Mouse (Mus musculus): Measurements from ENCODE around the gene Klhl20. TPM values are rescaled to one million over a fixed set of nuclear protein-coding genes. Genes with fewer than 3 reads are reported as not detected.
A peak's percentile ranks its signal among the peaks of the same experiment; 100 is the strongest.

The Klhl20 gene
- polyA plus RNA-seq (2012; fragmentation: generic; extraction: Trizol): 10.1 TPM

DNA sequence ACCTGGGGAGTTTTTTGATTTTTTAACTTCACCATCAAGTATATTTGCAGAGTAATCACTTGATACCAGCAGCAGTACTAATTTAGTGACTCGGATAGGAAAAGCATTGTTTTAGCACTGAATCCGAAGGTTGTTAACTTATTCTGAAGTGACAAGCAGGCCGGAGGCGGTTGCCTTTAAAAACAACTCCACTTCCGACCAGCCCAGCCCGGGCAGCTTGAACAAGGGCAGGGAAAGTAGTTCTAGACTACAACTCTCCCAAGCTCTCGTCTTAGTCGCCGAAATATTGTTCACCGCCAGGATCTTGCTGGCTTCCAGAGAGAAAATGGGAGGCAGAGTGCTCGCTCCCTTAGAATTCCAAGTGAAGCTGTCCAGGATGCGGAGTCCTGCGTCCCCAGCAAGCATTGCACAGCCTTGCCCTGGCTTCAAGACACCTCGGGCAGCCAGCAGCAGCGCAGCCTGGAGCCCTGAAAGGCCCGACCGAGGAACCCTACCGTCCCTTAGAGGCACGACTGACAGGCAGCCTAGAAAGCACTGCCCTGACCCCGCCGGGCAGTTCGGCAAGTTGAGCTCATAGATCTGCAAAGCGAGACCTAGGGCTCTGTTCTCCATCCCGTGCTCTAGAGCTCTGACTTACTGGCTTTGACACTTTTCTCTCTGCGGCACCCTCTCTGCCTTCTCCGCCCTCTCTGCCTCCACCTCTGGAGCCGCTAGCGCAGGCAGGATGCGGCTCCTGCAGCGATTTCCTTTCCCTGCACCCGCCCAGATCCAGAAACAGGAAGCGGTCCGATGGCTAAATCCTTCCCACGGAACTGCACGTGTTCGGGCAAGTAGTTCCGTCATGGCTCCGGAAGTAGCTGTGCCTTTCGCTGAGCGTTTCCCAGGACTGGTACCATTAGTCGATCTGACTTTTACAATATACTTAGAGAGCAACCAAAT is at the start of gene Klhl20:
TSS of gene Klhl20 (minus strand) at position 786 of the 939 bp plus-strand sequence.
- TF ChIP-seq TCF3 (IDR thresholded peaks at IDR 0.05; ENCODE audit: insufficient read length, low read depth) (no peak), MYOD1 (IDR thresholded peaks at IDR 0.05; ENCODE audit: control insufficient read depth in 1 of 3, insufficient read length in 2 of 3, low read depth in 2 of 3) (peak in 1 of 3 experiments; percentile 52), POLR2A (IDR thresholded peaks at IDR 0.05; ENCODE audit: insufficient read length, low read depth) (peak; percentile 85), TCF12 (IDR thresholded peaks at IDR 0.05; ENCODE audit: insufficient read depth, poor library complexity, severe bottlenecking) (no peak), CEBPB (IDR thresholded peaks at IDR 0.05; ENCODE audit: insufficient read depth, poor library complexity, severe bottlenecking) (no peak), POLR2AphosphoS2 (IDR thresholded peaks at IDR 0.05; ENCODE audit: insufficient read length, low read depth) (peak; percentile 88), REST (IDR thresholded peaks at IDR 0.05; ENCODE audit: insufficient read depth, insufficient read length) (peak; percentile 30), SRF (IDR thresholded peaks at IDR 0.05; ENCODE audit: control insufficient read depth, insufficient read length, low read depth) (peak; percentile 34), MAX (IDR thresholded peaks at IDR 0.05; ENCODE audit: low read depth) (peak; percentile 69), E2F4 (IDR thresholded peaks at IDR 0.05; ENCODE audit: insufficient read depth) (peak; percentile 51), USF1 (IDR thresholded peaks at IDR 0.05; ENCODE audit: low read depth) (peak; percentile 51), MYOG (IDR thresholded peaks at IDR 0.05; ENCODE audit: control insufficient read depth in 1 of 3, insufficient read depth in 1 of 3, insufficient read length in 2 of 3, low read depth in 2 of 3) (peak in 1 of 3 experiments; percentile 27)
- Histone ChIP-seq H3K79me2 (ENCODE audit: control insufficient read depth, insufficient read depth) (no peaks in the 10 kb centered on the region), H3K4me3 (peak within 1 kb of the TSS; percentile 47), H3ac (ENCODE audit: control insufficient read depth, insufficient read length) (peak within 1 kb of the TSS; percentile 15), H3K27me3 (ENCODE audit: control insufficient read depth, insufficient read depth, insufficient read length) (no peaks in the 10 kb centered on the region), H3K4me2 (ENCODE audit: low read depth) (peak within 1 kb of the TSS; percentile 62), H3K36me3 (ENCODE audit: control insufficient read depth, insufficient read depth) (no peaks in the 10 kb centered on the region)

DNA sequence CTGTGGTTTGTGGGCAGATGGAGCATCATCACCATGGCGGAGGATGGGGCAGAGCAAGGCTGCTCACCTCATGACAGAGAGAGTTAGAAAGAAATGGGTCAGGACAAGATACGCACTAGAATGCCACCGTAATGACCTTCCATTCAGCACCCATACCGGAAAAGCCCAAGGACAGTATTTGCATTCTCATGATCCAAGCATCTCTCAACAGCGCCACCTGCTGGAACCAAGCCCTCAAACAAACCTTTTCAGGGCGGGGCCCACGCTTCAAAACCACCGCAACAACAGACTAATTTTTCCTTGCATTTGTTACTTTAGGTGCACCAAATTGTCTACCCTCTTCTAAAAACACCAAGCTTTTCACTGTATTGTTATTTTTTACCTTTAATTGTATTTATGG is 49.4 kb upstream of the Klhl20 start:
- Histone ChIP-seq H3K27me3 (ENCODE audit: control insufficient read depth, insufficient read depth, insufficient read length) (no peaks in the 10 kb centered on the region), H3K4me2 (ENCODE audit: low read depth) (no peak overlapping the region), H3K79me2 (ENCODE audit: control insufficient read depth, insufficient read depth) (no peaks in the 10 kb centered on the region), H3ac (ENCODE audit: control insufficient read depth, insufficient read length) (no peak overlapping the region), H3K4me3 (no peak overlapping the region), H3K36me3 (ENCODE audit: control insufficient read depth, insufficient read depth) (no peaks in the 10 kb centered on the region)
- TF ChIP-seq MAX (IDR thresholded peaks at IDR 0.05; ENCODE audit: low read depth): no peak
- TF ChIP-seq POLR2A (IDR thresholded peaks at IDR 0.05; ENCODE audit: insufficient read length, low read depth): no peak
- TF ChIP-seq CEBPB (IDR thresholded peaks at IDR 0.05; ENCODE audit: insufficient read depth, poor library complexity, severe bottlenecking): no peak
- TF ChIP-seq SRF (IDR thresholded peaks at IDR 0.05; ENCODE audit: control insufficient read depth, insufficient read length, low read depth): no peak
- TF ChIP-seq MYOD1 (IDR thresholded peaks at IDR 0.05; ENCODE audit: control insufficient read depth in 1 of 3, insufficient read length in 2 of 3, low read depth in 2 of 3): no peak
- TF ChIP-seq TCF3 (IDR thresholded peaks at IDR 0.05; ENCODE audit: insufficient read length, low read depth): no peak
- TF ChIP-seq USF1 (IDR thresholded peaks at IDR 0.05; ENCODE audit: low read depth): no peak
- no peak for TF ChIP-seq REST (IDR thresholded peaks at IDR 0.05; ENCODE audit: insufficient read depth, insufficient read length)
- TF ChIP-seq MYOG (IDR thresholded peaks at IDR 0.05; ENCODE audit: control insufficient read depth in 1 of 3, insufficient read depth in 1 of 3, insufficient read length in 2 of 3, low read depth in 2 of 3): no peak
- no peak for TF ChIP-seq TCF12 (IDR thresholded peaks at IDR 0.05; ENCODE audit: insufficient read depth, poor library complexity, severe bottlenecking)
- no peak for TF ChIP-seq E2F4 (IDR thresholded peaks at IDR 0.05; ENCODE audit: insufficient read depth)
- no peak for TF ChIP-seq POLR2AphosphoS2 (IDR thresholded peaks at IDR 0.05; ENCODE audit: insufficient read length, low read depth)

DNA sequence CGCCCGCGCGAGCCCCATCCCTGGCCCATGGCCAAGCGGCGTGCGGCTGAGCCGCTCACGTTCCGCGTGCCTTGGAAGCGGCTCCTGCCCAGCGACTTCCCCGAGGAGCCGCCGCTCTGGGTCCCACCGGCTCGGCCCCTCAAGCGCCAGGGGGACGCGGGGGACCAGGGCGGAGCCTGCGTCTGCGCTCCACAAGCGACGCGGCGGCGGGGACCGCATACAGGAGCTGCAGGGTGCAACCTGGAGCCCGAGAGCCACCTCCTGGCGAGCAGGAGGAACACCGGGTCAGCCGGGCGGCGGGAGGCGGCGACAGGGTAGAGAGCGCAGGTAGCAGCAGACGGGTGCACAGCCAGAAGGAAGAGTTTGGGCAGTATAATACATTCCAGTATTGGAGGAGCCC is 39.3 kb upstream of the Klhl20 start:
- H3K4me3 ChIP-seq: no peak overlapping the region
- H3ac ChIP-seq (ENCODE audit: control insufficient read depth, insufficient read length): no peak overlapping the region
- no peak for TF ChIP-seq CEBPB (IDR thresholded peaks at IDR 0.05; ENCODE audit: insufficient read depth, poor library complexity, severe bottlenecking)
- no peak for TF ChIP-seq REST (IDR thresholded peaks at IDR 0.05; ENCODE audit: insufficient read depth, insufficient read length)
- no peak for TF ChIP-seq MYOG (IDR thresholded peaks at IDR 0.05; ENCODE audit: control insufficient read depth in 1 of 3, insufficient read depth in 1 of 3, insufficient read length in 2 of 3, low read depth in 2 of 3)
- TF ChIP-seq E2F4 (IDR thresholded peaks at IDR 0.05; ENCODE audit: insufficient read depth): no peak
- TF ChIP-seq SRF (IDR thresholded peaks at IDR 0.05; ENCODE audit: control insufficient read depth, insufficient read length, low read depth): no peak
- TF ChIP-seq POLR2A (IDR thresholded peaks at IDR 0.05; ENCODE audit: insufficient read length, low read depth): no peak
- TF ChIP-seq TCF12 (IDR thresholded peaks at IDR 0.05; ENCODE audit: insufficient read depth, poor library complexity, severe bottlenecking): no peak
- TF ChIP-seq USF1 (IDR thresholded peaks at IDR 0.05; ENCODE audit: low read depth): no peak
- no peak for TF ChIP-seq MYOD1 (IDR thresholded peaks at IDR 0.05; ENCODE audit: control insufficient read depth in 1 of 3, insufficient read length in 2 of 3, low read depth in 2 of 3)
- no peaks in the 10 kb centered on the region for H3K36me3 ChIP-seq (ENCODE audit: control insufficient read depth, insufficient read depth)
- peak overlapping the region; percentile 30 for H3K4me2 ChIP-seq (ENCODE audit: low read depth)
- H3K27me3 ChIP-seq (ENCODE audit: control insufficient read depth, insufficient read depth, insufficient read length): peaks cover 45% of the 10 kb centered on the region
- H3K79me2 ChIP-seq (ENCODE audit: control insufficient read depth, insufficient read depth): no peaks in the 10 kb centered on the region

DNA sequence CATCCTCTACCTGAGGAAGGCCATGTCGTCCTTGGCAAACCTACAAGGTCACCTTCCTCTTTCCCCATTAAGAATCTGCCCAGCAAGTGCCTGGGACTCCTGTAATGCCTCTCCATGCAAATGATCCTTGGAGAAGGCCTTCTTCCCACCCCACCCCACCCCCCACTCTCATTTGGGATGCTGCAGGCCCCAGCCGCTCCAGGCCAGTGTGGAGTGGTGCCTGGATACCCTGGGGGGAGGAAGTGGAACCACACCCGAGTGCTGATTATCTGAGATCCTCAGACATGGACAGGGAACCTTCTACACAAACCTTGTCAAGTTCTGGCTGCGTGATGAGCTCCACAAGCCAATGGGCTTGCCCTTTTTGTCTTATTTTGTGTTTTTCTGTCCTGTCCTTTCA is 29.0 kb upstream of the Klhl20 start:
- H3K4me3 ChIP-seq: no peak overlapping the region
- no peak for TF ChIP-seq POLR2AphosphoS2 (IDR thresholded peaks at IDR 0.05; ENCODE audit: insufficient read length, low read depth)
- TF ChIP-seq USF1 (IDR thresholded peaks at IDR 0.05; ENCODE audit: low read depth): no peak
- no peak for TF ChIP-seq REST (IDR thresholded peaks at IDR 0.05; ENCODE audit: insufficient read depth, insufficient read length)
- TF ChIP-seq TCF12 (IDR thresholded peaks at IDR 0.05; ENCODE audit: insufficient read depth, poor library complexity, severe bottlenecking): no peak
- no peak for TF ChIP-seq MAX (IDR thresholded peaks at IDR 0.05; ENCODE audit: low read depth)
- TF ChIP-seq POLR2A (IDR thresholded peaks at IDR 0.05; ENCODE audit: insufficient read length, low read depth): no peak
- H3K36me3 ChIP-seq (ENCODE audit: control insufficient read depth, insufficient read depth): no peaks in the 10 kb centered on the region
- H3K79me2 ChIP-seq (ENCODE audit: control insufficient read depth, insufficient read depth): no peaks in the 10 kb centered on the region
- no peak overlapping the region for H3K4me2 ChIP-seq (ENCODE audit: low read depth)
- peaks cover 4% of the 10 kb centered on the region for H3K27me3 ChIP-seq (ENCODE audit: control insufficient read depth, insufficient read depth, insufficient read length)
- H3ac ChIP-seq (ENCODE audit: control insufficient read depth, insufficient read length): no peak overlapping the region
